Mouse (Mus musculus): ENCODE results near the gene Als2cl. TPM values are rescaled to one million over a fixed set of nuclear protein-coding genes. Genes with fewer than 3 reads are reported as not detected.
A peak's percentile ranks its signal among the peaks of the same experiment; 100 is the strongest.

Als2cl gene
- polyA plus RNA-seq, 1 experiment from 2014 or later = 4.6 TPM

- H3K4me3 ChIP-seq = no peak overlapping the region
- whole genome bisulfite sequencing = 83% methylated on average over 4 of the region's 4 CpGs
- no peaks in the 10 kb centered on the region for H3K36me3 ChIP-seq
- no peaks in the 10 kb centered on the region; the same call in 1 of the 2 replicates for H3K27me3 ChIP-seq
- H3K9me3 ChIP-seq = no peaks in the 10 kb centered on the region
- no peak overlapping the region for H3K4me2 ChIP-seq
- no peak overlapping the region for H3K9ac ChIP-seq
- no peaks in the 10 kb centered on the region for H3K4me1 ChIP-seq
- no peak overlapping the region for H3K27ac ChIP-seq
- no peak for ATAC-seq (ENCODE audit: insufficient number of reproducible peaks, insufficient read depth, low FRiP score, low TSS enrichment, low read depth)
Observed at GRCm38 (mm10) chr9:110902271-110902670, 22.6 kb downstream of the Als2cl start.

GRCm38 (mm10) chr9:110907201-110907837 lies 27.6 kb downstream of the Als2cl start:
- H3K4me3 ChIP-seq = no peak overlapping the region
- no peak overlapping the region for H3K27ac ChIP-seq
- H3K4me1 ChIP-seq = peaks cover 6% of the 10 kb centered on the region; the same call in 1 of the 2 replicates
- no peak overlapping the region for H3K9ac ChIP-seq
- no peak overlapping the region for H3K4me2 ChIP-seq
- no peaks in the 10 kb centered on the region for H3K36me3 ChIP-seq
- WGBS = 89% methylated on average over 11 of the region's 11 CpGs
- no peaks in the 10 kb centered on the region; the same call in 1 of the 2 replicates for H3K27me3 ChIP-seq
- no peak for ATAC-seq (ENCODE audit: insufficient number of reproducible peaks, insufficient read depth, low FRiP score, low TSS enrichment, low read depth)
- H3K9me3 ChIP-seq = no peaks in the 10 kb centered on the region

GRCm38 (mm10) chr9:110907838-110908630 lies 28.4 kb downstream of the Als2cl start:
- H3K36me3 ChIP-seq = no peaks in the 10 kb centered on the region
- H3K9me3 ChIP-seq = no peaks in the 10 kb centered on the region
- WGBS = 77% methylated on average over 4 of the region's 4 CpGs
- H3K27ac ChIP-seq = no peak overlapping the region
- H3K27me3 ChIP-seq = no peaks in the 10 kb centered on the region; the same call in 1 of the 2 replicates
- H3K9ac ChIP-seq = no peak overlapping the region
- no peak overlapping the region for H3K4me3 ChIP-seq
- no peak for ATAC-seq (ENCODE audit: insufficient number of reproducible peaks, insufficient read depth, low FRiP score, low TSS enrichment, low read depth)
- peaks cover 9% of the 10 kb centered on the region; the same call in 1 of the 2 replicates for H3K4me1 ChIP-seq
- H3K4me2 ChIP-seq = no peak overlapping the region

- Histone ChIP-seq H3K4me1 (peaks cover 9% of the 10 kb centered on the region; the same call in 1 of the 2 replicates), H3K9me3 (no peaks in the 10 kb centered on the region)
- 89% methylated on average over 3 of the region's 3 CpGs for WGBS
Observed at GRCm38 (mm10) chr9:110908631-110909016, 29.0 kb downstream of the Als2cl start.

GRCm38 (mm10) chr9:110909371-110909967 lies 29.8 kb downstream of the Als2cl start:
- ATAC-seq (ENCODE audit: insufficient number of reproducible peaks, insufficient read depth, low FRiP score, low TSS enrichment, low read depth) = no peak
- H3K4me3 ChIP-seq = no peak overlapping the region
- 76% methylated on average over 6 of the region's 6 CpGs for WGBS
- H3K9me3 ChIP-seq = no peaks in the 10 kb centered on the region
- H3K4me1 ChIP-seq = peaks cover 9% of the 10 kb centered on the region; the same call in 1 of the 2 replicates
- H3K36me3 ChIP-seq = no peaks in the 10 kb centered on the region
- no peak overlapping the region for H3K27ac ChIP-seq
- H3K27me3 ChIP-seq = no peaks in the 10 kb centered on the region
- H3K4me2 ChIP-seq = no peak overlapping the region
- H3K9ac ChIP-seq = no peak overlapping the region

More at GRCm38 (mm10) chr9:110908631-110909016, 29.0 kb downstream of the Als2cl start:
- Histone ChIP-seq H3K36me3 (no peaks in the 10 kb centered on the region), H3K4me2 (no peak overlapping the region), H3K27ac (no peak overlapping the region), H3K4me3 (no peak overlapping the region), H3K9ac (no peak overlapping the region), H3K27me3 (no peaks in the 10 kb centered on the region; the same call in 1 of the 2 replicates)
- ATAC-seq (ENCODE audit: insufficient number of reproducible peaks, insufficient read depth, low FRiP score, low TSS enrichment, low read depth) = no peak

GRCm38 (mm10) chr9:110914631-110915236 lies 35.1 kb downstream of the Als2cl start:
- Histone ChIP-seq H3K4me1 (peaks cover 10% of the 10 kb centered on the region; the same call in 1 of the 2 replicates), H3K9ac (no peak overlapping the region), H3K36me3 (no peaks in the 10 kb centered on the region), H3K9me3 (no peaks in the 10 kb centered on the region), H3K27me3 (no peaks in the 10 kb centered on the region), H3K27ac (no peak overlapping the region), H3K4me2 (no peak overlapping the region), H3K4me3 (no peak overlapping the region)
- no peak for ATAC-seq (ENCODE audit: insufficient number of reproducible peaks, insufficient read depth, low FRiP score, low TSS enrichment, low read depth)
- WGBS = 52% methylated on average over 21 of the region's 21 CpGs

GRCm38 (mm10) chr9:110915466-110915865 lies 35.8 kb downstream of the Als2cl start:
- Histone ChIP-seq H3K4me2 (no peak overlapping the region), H3K9me3 (no peaks in the 10 kb centered on the region), H3K9ac (no peak overlapping the region), H3K36me3 (no peaks in the 10 kb centered on the region), H3K4me1 (peaks cover 7% of the 10 kb centered on the region; the same call in 1 of the 2 replicates), H3K4me3 (no peak overlapping the region), H3K27ac (0 out of 2 replicates have a peak overlapping the region, but pooled peaks have one; percentile 23), H3K27me3 (no peaks in the 10 kb centered on the region)
- ATAC-seq (ENCODE audit: insufficient number of reproducible peaks, insufficient read depth, low FRiP score, low TSS enrichment, low read depth) = no peak
- 57% methylated on average over 8 of the region's 8 CpGs for WGBS

GRCm38 (mm10) chr9:110916786-110917185 lies 37.1 kb downstream of the Als2cl start, which contains the start of gene Fam240a:
Gene Fam240a (minus strand): TSS chr9:110916861.
- H3K9me3 ChIP-seq = no peaks in the 10 kb centered on the region
- H3K9ac ChIP-seq = no peak within 1 kb of the TSS
- WGBS = 87% methylated on average over 7 of the region's 7 CpGs
- H3K27me3 ChIP-seq = no peaks in the 10 kb centered on the region
- H3K4me3 ChIP-seq = no peak within 1 kb of the TSS
- no peaks in the 10 kb centered on the region for H3K36me3 ChIP-seq
- no peak within 1 kb of the TSS for H3K4me2 ChIP-seq
- no peak for ATAC-seq (ENCODE audit: insufficient number of reproducible peaks, insufficient read depth, low FRiP score, low TSS enrichment, low read depth)
- peaks cover 17% of the 10 kb centered on the region for H3K4me1 ChIP-seq
- H3K27ac ChIP-seq = no peak within 1 kb of the TSS; the same call in 1 of the 2 replicates

GRCm38 (mm10) chr9:110920665-110921419 lies 41.2 kb downstream of the Als2cl start:
- no peaks in the 10 kb centered on the region for H3K9me3 ChIP-seq
- H3K4me2 ChIP-seq = peak overlapping the region; percentile 36
- no peak for ATAC-seq (ENCODE audit: insufficient number of reproducible peaks, insufficient read depth, low FRiP score, low TSS enrichment, low read depth)
- no peak overlapping the region for H3K4me3 ChIP-seq
- H3K36me3 ChIP-seq = no peaks in the 10 kb centered on the region
- H3K9ac ChIP-seq = no peak overlapping the region
- H3K27me3 ChIP-seq = no peaks in the 10 kb centered on the region
- peaks cover 13% of the 10 kb centered on the region for H3K4me1 ChIP-seq
- peak overlapping the region; percentile 55 for H3K27ac ChIP-seq
- 29% methylated on average over 15 of the region's 15 CpGs for WGBS

- 17% methylated on average over 7 of the region's 7 CpGs for WGBS
- H3K9me3 ChIP-seq = no peaks in the 10 kb centered on the region
- H3K4me3 ChIP-seq = no peak overlapping the region
- peaks cover 9% of the 10 kb centered on the region for H3K4me1 ChIP-seq
- no peaks in the 10 kb centered on the region for H3K27me3 ChIP-seq
- no peak overlapping the region for H3K27ac ChIP-seq
- no peaks in the 10 kb centered on the region for H3K36me3 ChIP-seq
- no peak for ATAC-seq (ENCODE audit: insufficient number of reproducible peaks, insufficient read depth, low FRiP score, low TSS enrichment, low read depth)
- H3K9ac ChIP-seq = no peak overlapping the region
- H3K4me2 ChIP-seq = no peak overlapping the region
Observed at GRCm38 (mm10) chr9:110922759-110923158, 43.1 kb downstream of the Als2cl start.

Data from embryonic facial prominence, embryonic 13.5 days (tissue).